Mouse (Mus musculus): ENCODE data around the gene 3830406C13Rik.

GRCm38 (mm10) chr14:12333622-12334021 lies 49.6 kb downstream of the 3830406C13Rik start:
- no peak for TF ChIP-seq POLR2A (IDR thresholded peaks at IDR 0.05; ENCODE audit: borderline replicate concordance, insufficient read depth, low read length)
- TF ChIP-seq CTCF (IDR thresholded peaks at IDR 0.05; ENCODE audit: borderline replicate concordance, insufficient read depth, low read depth, low read length): no peak
